Mouse (Mus musculus) megakaryocyte-erythroid progenitor cell, adult 5-6 weeks (primary cell): ENCODE results near the gene Ush2a. TPM values are rescaled to one million over a fixed set of nuclear protein-coding genes. Genes with fewer than 3 reads are reported as not detected.

ENCODE experiments used
- ATAC-seq: replicated peaks from 2 replicates; pipeline ENCODE4 v1.8.0; 2016; ENCODE audit warnings: mild to moderate bottlenecking, inconsistent platforms; ENCODE audit not compliant: severe bottlenecking, poor library complexity, low FRiP score, low TSS enrichment
- total RNA-seq, 2 experiments: library from RNA; stranded (forward) in 1 of 2; stranded (reverse) in 1 of 2; fragments of 200-1000, 215-1000 nt in 1 of 2; fragments of >200 nt in 1 of 2; fragmentation: Nextera tagmentation in 1 of 2; gene quantifications; 2 replicates each; pipeline ENCODE4 v1.2.3; 2014 to 2017

Gene Ush2a
- total RNA-seq, 2 experiments from 2014 or later, result not detected

- ATAC-seq, result peak; percentile 50
Observed at GRCm38 (mm10) chr1:188385180-188385579, 123.4 kb downstream of the Ush2a start.

DNA sequence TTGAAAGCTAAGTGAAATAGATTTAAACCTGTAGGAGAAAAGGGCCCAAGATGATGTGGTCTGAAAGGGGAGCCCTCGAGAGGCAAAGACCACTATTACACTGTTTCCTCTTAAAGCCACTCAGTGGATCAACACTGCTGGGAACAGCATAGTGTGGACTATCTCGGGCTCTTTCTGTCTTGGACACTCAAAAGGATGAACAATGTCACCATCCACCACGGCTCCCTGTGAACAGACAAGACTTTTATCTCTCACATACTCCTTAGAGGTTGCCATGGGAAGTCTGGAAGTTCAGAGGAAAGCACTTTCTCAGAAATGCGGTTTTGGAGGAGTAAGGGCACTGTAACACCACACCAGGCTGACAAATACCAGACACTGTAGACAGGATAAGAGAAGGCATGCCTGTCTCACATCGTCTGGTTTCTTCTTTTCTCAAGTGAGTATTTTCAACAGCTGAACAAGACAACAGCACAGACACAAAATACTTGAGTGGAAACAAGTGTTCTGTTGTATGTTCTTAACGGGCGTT lies 124.0 kb downstream of the Ush2a start:
- ATAC-seq, result peak; percentile 19

DNA sequence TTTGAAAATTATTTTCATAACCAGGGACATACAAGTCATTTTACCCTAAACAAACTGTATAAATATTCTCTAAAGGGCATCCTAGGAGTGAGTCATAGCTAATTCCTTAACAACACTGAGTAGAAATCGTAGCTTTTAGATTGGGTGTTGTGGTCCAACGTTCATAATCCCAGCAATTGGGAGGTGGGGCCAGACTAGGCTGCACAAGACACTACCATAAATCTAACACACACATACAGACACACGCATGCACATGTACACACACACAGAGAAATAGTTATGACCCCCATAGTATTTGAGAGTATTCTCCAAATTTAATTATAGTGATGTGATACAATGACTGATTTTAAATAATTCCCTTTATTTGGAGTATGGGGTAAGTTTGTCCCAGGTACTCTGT lies 125.5 kb downstream of the Ush2a start:
- ATAC-seq, result no peak

GRCm38 (mm10) chr1:188387820-188388471 lies 126.1 kb downstream of the Ush2a start:
- ATAC-seq, result peak; percentile 92

DNA sequence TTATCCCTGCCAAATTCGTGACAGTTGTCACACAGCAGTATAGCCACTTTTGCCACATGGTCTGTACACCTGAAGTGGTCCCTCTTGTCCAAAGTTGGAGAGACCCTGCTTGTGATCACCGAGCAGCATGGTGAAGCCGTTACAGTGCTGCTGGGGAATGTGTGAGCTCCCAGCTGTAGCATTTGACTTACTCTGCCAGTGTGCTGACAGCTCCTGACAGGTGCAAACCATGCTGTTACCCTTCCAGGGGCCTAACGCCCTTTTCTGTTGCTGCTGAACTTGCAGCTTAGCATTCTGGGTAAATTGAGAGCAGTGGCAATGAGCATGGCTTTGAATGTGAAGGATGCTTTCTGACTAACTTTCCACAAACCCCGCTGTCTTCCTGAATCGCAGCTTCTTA lies 128.3 kb downstream of the Ush2a start:
- ATAC-seq, result no peak

- peak; percentile 81 for ATAC-seq
Observed at GRCm38 (mm10) chr1:188407176-188407575, 145.4 kb downstream of the Ush2a start.

GRCm38 (mm10) chr1:188407613-188408386 lies 146.0 kb downstream of the Ush2a start:
- ATAC-seq, result peak; percentile 48

- no peak for ATAC-seq
Observed at GRCm38 (mm10) chr1:188410547-188410946, 148.7 kb downstream of the Ush2a start.

- no peak for ATAC-seq
Observed at GRCm38 (mm10) chr1:188420543-188420942, 158.7 kb downstream of the Ush2a start.

DNA sequence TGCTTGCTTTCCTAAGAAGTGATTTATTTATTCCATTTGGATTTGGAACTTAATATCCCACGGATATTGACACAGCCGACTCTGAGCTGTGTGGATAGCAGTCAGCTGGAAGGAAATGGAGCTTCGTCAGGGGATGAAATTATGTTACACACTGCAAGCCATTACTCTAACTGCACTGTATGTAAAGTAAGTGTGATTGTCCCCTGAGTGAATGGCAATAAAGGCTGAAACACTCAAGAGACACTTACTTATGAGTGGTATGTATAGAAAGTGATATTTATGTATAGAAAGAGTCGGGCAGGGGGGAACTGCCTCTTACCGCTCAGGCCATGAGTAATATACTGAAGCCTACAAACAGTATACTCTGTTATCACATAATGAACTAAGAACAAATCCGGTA lies 166.3 kb downstream of the Ush2a start:
- no peak for ATAC-seq

- ATAC-seq, result peak; percentile 79
Observed at GRCm38 (mm10) chr1:188430689-188431088, 168.9 kb downstream of the Ush2a start.

DNA sequence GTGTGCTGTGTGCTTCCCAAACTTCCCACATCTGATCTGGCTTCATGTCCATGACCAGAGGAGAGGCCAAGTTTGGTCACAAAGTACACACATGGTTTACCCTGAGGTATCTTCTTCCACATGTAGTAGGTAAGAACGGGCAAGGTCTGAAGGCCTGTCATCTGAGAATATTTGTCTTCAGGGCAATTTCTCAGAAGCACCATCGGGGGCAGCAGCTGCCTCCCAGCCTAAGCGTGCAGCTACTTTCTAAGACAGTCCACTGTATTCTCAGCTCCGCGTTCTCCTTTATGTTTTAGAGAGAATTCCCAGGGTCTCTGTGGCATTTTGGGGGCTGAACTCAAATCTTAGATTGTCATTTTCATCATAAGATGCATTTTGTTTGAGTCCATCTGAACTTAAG lies 186.1 kb downstream of the Ush2a start:
- peak; percentile 84 for ATAC-seq

- ATAC-seq, result no peak
Observed at GRCm38 (mm10) chr1:188456466-188457175, 194.8 kb downstream of the Ush2a start.

DNA sequence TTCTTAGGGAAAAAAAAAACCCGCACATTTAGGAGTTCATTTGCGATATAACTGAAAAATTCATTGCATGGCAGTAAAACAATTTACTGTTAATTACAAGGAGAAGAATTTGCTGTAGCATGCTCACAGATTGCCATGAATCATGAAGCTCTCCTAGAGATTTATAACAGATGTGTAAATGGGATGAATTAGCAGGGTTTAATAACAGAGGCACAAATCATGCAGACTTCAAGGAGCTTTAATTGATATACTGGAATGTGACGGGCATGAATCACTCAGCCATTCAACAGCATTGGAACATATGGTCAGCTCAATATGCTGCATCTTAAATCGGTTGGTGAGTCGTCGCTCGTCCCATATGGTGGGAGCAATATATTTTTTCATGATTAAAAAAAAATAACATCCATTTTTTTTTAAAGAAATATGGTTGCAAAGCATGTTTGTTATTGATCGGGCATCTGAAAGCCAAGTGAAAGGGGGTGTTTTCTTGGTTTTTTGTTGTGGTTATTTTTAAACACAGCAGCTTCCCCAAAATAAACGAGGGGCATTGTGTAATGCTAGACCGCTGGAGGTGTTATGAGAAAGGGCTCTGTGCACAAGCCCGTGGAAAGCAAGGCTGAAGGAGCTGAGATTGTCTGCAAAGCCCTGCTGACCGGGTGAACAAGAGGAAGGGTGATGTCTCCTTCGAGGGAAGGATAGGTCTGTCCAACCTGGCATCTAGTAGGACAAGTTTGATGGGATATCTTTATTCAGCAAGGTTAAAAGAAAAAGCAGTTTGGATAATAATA lies 195.6 kb downstream of the Ush2a start:
- no peak for ATAC-seq

DNA sequence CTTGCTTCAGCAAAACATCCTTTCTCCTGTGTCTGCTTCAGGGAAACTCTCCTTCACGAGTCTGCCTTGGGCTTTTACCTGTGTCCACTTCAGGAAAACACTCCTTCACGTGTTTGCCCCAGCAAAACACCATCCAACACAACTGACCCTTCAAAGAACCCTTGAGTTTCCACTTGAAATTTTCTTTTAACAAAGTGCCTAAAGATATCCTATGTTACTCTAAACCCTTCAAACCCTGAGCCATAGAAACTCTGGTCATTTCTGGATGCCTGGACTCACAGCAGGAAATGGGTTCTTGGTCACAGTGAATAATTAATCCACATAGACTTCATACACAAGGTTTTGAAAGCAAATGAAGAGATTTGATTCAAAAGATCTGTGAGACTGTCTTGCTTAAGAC lies 199.4 kb downstream of the Ush2a start:
- no peak for ATAC-seq

GRCm38 (mm10) chr1:188464653-188465052 lies 202.8 kb downstream of the Ush2a start:
- peak; percentile 67 for ATAC-seq

DNA sequence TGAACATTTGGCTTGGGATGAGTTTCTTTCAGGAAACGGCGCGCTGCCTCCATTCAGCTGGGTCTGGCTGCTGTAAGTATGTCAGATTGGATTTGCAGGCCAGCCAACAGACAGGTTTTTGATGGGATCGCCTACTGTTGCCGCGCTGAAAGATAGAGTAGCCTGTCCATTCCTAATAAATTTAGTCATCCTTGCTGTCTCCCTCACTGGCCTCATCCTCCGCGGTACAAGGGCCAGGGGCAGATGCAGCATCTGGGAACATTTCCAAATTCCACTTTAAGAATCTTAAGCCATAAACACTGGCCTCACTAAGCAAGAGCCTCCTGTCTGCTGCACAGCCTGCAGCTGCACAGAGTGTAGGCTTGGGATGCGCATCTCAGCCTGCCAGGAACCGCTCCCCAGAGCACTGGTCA lies 206.6 kb downstream of the Ush2a start:
- ATAC-seq, result no peak

- no peak for ATAC-seq
Observed at GRCm38 (mm10) chr1:188504958-188505357, 243.1 kb downstream of the Ush2a start.

DNA sequence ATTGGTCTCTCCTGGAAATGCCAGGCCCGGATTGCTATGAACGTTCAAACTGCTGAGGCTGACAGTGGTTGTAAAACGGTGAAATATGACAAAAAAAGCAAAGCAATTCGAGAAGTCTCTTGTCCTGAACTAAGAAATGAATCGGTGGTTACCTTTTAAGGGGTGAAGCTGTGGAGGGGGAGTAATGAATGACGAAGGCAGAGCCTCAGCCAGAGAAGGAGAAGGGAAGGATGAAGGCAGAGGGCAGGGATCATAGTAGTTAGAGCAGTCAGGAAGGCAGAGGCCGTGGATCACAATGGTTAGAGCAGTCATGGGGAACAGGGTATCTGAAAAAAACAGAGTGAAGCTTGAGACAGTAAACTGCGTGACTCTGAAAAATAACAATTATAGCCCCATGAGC lies 257.0 kb downstream of the Ush2a start:
- no peak for ATAC-seq
